Mouse (Mus musculus) c-Kit-negative CD71-positive TER-119-positive erythroid progenitor cells, embryonic 14.5 days (primary cell): ENCODE data around the gene Hirip3.
"Not testable (repeated sequence)": the region's sequence is repeated elsewhere in the genome, so short reads cannot be mapped to it uniquely, and the experiment has no call there.

Experiments used
- DNase-seq: peaks from one replicate; pipeline ENCODE4 v3.0.0-alpha.2; 2013; ENCODE audit warnings: low read depth, low spot score

Gene Hirip3

GRCm38 (mm10) chr7:126853454-126853853 is 8.3 kb upstream of the Hirip3 start:
- DNase-seq: no peak

- DNase-seq: no peak
Measured at GRCm38 (mm10) chr7:126855641-126856040, 6.1 kb upstream of the Hirip3 start.

GRCm38 (mm10) chr7:126856741-126857420 is 4.9 kb upstream of the Hirip3 start:
- no peak for DNase-seq

- no peak for DNase-seq
Measured at GRCm38 (mm10) chr7:126860987-126861386, 785 bp upstream of the Hirip3 start.

- peak; percentile 93 for DNase-seq
Measured at GRCm38 (mm10) chr7:126862147-126862784, 494 bp downstream of the Hirip3 start, which contains the start of gene Ino80e. Ino80e (minus strand) TSS chr7:126862377.

GRCm38 (mm10) chr7:126863791-126864190 is 2.0 kb downstream of the Hirip3 start:
- no peak for DNase-seq

GRCm38 (mm10) chr7:126867534-126867933 is 5.8 kb downstream of the Hirip3 start:
- DNase-seq: no peak

- no peak for DNase-seq
Measured at GRCm38 (mm10) chr7:126868003-126868402, 6.2 kb downstream of the Hirip3 start.

- DNase-seq: no peak
Measured at GRCm38 (mm10) chr7:126869780-126870519, 8.2 kb downstream of the Hirip3 start.

GRCm38 (mm10) chr7:126870520-126870891 is 8.7 kb downstream of the Hirip3 start:
- DNase-seq: no peak

GRCm38 (mm10) chr7:126877239-126877638 is 15.5 kb downstream of the Hirip3 start:
- DNase-seq: no peak

- no peak for DNase-seq
Measured at GRCm38 (mm10) chr7:126881040-126881439, 19.3 kb downstream of the Hirip3 start.

- no peak for DNase-seq
Measured at GRCm38 (mm10) chr7:126883731-126884181, 22.0 kb downstream of the Hirip3 start.

- peak; percentile 93 for DNase-seq
Measured at GRCm38 (mm10) chr7:126884286-126885164, 22.8 kb downstream of the Hirip3 start, which contains the start of gene Taok2. Taok2 (minus strand) TSS chr7:126884703.

GRCm38 (mm10) chr7:126887281-126887680 is 25.5 kb downstream of the Hirip3 start:
- DNase-seq: no peak

GRCm38 (mm10) chr7:126888852-126889251 is 27.1 kb downstream of the Hirip3 start:
- DNase-seq: no peak

GRCm38 (mm10) chr7:126896912-126897311 is 35.1 kb downstream of the Hirip3 start:
- DNase-seq: no peak

GRCm38 (mm10) chr7:126897390-126898101 is 35.8 kb downstream of the Hirip3 start:
- peak; percentile 30 for DNase-seq

GRCm38 (mm10) chr7:126898102-126898990 is 36.6 kb downstream of the Hirip3 start:
- DNase-seq: peak; percentile 85

GRCm38 (mm10) chr7:126899781-126900180 is 38.0 kb downstream of the Hirip3 start:
- not testable (repeated sequence) for DNase-seq
